Mouse (Mus musculus): Measurements from ENCODE around the gene Yipf4. TPM values are rescaled to one million over a fixed set of nuclear protein-coding genes. Genes with fewer than 3 reads are reported as not detected.
"Not testable (repeated sequence)": the region's sequence is repeated elsewhere in the genome, so short reads cannot be mapped to it uniquely, and the experiment has no call there.

Yipf4 gene
- total RNA-seq (2021): 10 to 100 TPM; 26.3 to 28.4 TPM
- long read RNA-seq, experiment 1, transcript Yipf4-201 (6 exons, 2,133 nt): major isoform, 29 of 34 reads
- long read RNA-seq, experiment 1, partial matches to known transcripts: 4 of 34 reads
- long read RNA-seq, experiment 1, other reads (novel, unspliced or antisense): 1 of 34 reads
- long read RNA-seq, experiment 2, transcript Yipf4-201 (6 exons, 2,133 nt): major isoform, 31 of 32 reads
- long read RNA-seq, experiment 2, partial matches to known transcripts: 0 of 32 reads
- long read RNA-seq, experiment 2, other reads (novel, unspliced or antisense): 1 of 32 reads

DNA sequence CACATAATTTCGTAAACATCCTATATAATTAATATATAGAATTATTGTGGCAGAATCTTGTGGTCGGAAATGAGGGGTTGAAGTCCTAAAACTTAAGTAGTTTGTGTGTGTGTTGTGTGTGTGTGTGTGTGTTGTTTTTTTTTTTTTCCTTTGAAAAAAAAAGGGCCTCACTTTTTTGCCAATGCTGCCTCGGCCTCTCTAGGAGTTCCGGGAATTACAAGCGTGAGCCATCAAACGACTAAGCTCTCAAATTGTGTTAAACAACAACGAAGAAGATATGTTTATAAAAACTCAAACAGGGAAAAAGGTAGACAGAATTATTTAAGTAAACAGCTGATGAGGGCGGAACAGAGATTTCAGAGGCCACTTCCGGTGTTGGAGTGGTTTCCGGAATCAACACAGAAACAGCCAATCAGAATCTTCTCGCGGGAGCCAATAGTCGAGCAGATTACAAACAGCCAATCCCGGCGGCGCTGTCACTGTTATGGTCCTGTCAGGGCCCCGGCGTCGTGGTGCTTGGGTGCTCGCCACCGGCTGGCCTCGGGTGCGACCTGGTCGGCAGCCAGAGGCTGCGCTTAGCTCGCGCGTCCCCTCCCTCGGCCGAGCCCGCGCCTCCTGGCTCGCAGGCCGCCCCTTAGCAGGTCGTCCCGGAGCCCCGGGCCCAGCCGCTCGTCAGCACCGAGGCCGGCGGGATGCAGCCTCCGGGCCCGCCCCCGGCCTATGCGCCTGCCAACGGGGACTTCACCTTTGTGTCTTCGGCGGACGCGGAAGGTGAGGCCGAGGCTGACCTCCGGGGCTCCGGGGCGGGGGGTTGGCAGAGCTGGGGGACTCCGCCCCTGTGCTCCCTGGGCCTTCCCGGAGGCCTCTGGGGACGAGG is at the start of gene Yipf4:
Gene Yipf4, plus strand, starts transcription at position 470 of the 877 bp plus-strand sequence.
- peak; percentile 98 for DNase-seq (ENCODE audit: low spot score)

DNA sequence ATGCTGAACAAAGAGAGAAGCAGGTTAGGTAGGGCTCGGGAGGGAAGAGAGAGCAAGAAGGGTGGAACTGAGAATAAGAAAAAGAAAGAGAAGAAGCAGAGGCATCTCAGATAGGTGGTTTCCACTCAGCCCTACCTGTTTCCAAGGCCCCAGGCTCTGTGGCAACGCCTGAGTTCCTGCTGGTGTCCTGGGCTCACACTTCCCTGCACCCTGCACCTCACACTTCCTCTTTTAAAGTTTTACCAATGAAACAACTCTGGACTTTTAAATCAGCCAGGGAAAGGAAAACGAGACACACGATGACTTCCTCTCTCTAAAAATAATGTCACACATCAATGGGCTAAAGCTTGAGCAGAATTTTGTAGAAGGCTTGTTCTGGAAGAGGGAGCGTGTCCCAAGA is 48.8 kb upstream of the Yipf4 start:
- DNase-seq (ENCODE audit: low spot score): no peak

DNA sequence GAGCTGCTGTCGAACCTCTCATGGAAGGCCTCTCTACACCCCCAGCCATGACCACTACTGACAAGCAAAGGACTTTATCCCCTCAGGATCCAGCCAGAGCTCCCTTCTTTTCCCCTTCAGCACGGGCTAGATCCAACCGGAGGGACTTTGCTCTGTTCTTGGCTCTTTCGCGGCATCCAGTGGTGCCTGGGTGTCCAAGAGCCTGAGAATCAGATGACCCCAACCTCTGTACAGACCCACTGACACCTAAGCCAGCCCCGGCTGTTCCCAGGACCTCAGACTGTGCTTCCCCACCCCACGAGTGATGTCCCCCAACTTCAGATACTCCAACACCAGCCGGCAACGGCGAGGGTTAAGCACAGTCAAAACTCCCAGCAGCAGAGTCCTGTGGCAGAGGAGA is 39.5 kb upstream of the Yipf4 start:
- DNase-seq (ENCODE audit: low spot score): no peak

DNA sequence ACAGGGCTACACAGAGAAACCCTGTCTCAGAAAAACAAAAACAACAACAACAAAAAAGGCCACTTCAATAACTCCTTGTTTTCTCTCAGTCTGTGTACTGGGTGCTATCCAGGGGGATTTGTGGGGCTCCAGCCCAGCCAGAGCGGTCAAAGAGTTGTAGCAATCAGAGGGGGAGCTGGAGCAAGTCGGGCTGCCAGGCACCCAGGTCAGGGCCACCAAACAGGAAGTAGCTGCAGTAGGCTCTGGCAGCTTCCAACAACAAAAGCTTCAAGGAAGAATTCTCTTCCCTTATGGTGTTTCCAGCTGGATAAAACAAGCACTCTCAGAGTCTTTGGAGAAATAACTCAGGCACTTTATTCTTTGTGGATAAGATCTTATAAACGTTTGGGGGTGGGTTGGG is 35.4 kb upstream of the Yipf4 start:
- DNase-seq (ENCODE audit: low spot score): no peak

DNA sequence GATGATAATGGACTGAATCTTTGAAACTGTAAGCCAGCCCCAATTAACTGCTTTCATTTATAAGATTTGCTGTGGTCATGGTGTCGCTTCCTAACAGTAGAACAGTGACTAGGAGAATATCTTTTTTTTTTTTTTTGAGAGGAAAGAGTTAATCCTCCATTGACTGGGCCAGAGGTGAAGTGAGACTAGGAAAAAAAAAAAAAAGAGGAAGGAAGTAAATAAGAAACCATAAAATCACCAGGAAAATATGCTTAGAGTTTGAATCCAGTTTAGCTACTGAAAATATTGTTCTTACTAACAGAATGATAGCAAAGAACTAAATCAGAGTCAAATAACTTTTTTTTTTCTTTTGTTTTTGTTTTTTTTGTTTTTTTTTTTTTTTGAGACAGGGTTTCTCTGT is 34.6 kb upstream of the Yipf4 start:
- DNase-seq (ENCODE audit: low spot score): no peak

DNA sequence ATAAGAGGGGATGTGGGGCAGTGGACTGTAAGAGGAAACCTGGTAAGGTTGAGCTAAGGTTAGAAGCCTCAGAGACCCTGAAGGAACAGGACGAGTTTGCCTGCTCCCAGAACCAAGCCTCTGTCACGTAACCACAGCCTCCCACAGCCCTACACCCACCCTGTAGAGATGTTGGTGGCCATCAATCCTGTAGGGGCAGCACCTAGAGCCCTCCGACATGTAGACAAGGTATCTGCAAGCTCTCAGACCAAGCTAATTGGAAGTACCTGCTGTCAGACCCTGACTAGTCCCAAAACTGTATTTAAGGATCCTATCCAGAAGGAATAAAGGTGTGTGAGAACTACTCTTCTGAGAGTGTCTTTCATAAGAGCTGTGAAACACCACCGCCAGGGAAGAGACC is 33.9 kb upstream of the Yipf4 start:
- no peak for DNase-seq (ENCODE audit: low spot score)

DNA sequence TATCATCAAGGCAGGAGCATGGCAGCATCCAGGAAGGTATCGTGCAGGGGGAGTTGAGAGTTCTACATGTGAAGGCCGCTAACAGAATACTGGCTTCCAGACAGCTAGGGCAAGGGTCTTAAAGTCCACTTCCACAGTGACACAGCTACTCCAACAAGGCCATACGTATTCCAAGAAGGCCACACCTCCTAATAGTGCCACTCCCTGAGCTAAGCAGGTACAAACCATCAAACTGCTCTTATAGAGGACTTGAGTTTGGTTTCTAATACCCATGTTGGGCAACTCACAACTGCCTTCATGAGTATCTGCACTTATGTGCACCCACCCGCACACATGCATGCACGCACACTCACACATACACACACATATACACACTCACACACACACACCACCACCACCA is 32.5 kb upstream of the Yipf4 start:
- DNase-seq (ENCODE audit: low spot score): no peak

DNA sequence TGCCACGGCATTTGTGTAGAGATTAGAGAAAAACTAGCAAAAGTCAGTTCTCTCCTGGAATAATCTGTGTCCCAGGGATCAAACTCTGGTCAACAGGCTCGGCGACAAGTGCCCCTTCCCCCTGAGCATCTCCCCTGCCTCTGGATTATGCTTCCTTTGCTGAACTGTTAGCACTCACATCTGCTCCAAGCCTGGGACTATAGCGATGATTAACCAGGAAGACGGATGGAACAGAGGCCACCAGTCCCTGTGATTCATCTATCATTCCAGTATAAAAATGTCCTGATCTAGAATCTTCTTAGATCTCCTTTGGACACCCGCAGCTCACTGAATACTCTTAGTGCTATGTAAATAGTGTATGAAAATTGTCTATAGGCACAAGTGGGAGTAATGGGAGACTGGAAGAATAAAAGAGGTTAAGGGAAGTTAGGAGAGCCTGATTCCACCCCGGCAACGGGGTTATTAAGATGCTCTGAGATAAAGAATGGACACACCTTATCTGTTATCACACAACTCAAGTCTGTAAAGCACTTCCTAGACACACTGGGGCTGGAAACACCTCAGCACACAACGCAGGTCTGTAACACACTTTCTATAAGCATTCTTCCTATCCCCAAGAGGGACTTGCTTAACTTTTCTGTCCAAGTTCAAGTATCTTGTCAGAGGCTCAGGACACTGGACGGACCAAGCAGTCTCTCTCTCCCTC is 31.2 kb upstream of the Yipf4 start:
- DNase-seq (ENCODE audit: low spot score): no peak

DNA sequence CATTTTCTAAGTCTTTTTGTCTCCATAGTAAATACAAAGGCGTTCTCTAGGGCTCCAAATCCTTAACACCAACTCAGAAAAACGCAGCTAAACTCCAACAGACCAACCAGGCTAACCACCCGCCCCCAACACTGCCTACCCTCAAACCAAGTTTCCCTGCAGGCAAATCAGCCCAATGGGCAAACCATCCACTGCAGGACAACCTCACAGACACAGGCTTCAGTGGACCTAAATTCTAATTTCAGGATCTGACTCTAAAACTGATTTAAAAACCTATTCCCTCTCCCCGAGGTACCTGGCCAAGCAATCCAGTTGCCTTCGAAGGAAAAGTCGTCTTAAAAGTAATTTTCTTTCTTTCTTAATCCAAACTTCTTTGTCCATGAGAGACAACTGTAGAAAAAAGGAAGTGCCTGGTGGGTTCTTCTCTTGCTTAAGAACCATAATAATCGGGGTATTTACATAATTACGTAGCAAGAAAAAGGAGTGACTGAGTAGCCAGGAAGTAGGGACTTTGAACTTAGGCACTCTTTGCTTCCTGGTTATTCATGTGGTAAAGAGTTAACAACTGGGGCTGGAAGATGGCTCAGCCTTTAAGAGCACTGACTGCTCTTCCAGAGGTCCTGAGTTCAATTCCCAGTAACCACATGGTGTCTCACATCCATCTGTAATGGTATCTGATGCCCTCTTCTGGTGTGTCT is 30.4 kb upstream of the Yipf4 start, which contains the start of gene Nlrc4:
Gene Nlrc4, minus strand, starts transcription at position 432 of the 698 bp plus-strand sequence.
- DNase-seq (ENCODE audit: low spot score): no peak

DNA sequence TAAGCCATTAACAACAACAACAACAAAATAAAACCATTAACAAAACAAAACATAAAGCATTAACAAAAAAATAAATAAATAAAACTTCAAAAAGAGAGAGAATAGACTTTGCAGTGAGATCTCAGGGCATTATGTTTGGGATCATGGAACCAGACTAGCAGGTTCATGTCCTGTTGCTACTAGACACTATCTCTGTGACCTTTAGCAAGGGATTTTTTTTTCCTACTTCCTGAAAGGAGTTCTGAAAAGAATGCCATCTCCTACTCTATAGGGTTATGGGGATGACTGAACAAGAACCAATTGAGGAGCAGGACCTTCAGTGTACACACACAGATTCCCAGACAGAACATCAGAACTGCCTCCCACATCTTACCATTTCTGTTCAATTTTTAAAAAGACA is 25.8 kb upstream of the Yipf4 start:
- DNase-seq (ENCODE audit: low spot score): no peak

DNA sequence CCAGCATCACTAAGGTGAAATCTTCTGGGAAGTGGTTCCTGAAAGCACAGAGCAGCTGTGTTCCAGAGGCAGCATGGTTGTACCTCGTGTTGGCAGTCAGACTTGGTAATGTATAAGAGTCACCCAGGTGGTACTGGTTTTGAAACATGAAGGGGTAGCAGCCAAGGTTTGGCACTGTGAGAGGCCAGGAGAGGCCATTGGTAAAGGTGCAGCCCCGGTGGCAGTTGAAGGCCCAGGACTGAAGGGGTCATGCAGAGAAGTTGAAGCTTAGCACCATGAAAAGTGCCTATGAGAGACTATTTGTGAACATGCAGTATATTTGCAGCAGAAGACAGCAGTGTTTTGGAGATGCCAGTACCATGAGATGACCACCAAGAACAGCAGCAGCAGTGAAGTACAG is 21.3 kb upstream of the Yipf4 start:
- DNase-seq (ENCODE audit: low spot score): not testable (repeated sequence)

DNA sequence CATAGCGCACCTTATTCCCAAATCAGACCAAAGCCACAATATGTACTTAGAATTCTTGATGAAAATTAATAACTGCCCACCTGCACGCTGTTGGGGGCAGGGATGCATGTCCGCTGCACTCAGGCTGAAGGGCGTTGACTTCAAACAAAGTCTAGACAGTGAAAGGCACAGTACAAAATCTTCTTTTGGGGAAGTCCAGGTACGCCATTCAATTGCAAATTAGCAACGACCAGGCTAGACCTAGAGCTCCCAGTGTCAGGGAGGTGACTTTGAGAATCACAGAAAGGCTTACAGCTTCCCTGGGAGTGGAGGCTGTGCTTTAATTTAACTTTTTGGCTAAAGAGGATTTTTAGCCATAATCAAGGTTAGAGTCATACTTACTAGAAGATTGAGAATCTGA is 19.2 kb upstream of the Yipf4 start:
- DNase-seq (ENCODE audit: low spot score): not testable (repeated sequence)

DNA sequence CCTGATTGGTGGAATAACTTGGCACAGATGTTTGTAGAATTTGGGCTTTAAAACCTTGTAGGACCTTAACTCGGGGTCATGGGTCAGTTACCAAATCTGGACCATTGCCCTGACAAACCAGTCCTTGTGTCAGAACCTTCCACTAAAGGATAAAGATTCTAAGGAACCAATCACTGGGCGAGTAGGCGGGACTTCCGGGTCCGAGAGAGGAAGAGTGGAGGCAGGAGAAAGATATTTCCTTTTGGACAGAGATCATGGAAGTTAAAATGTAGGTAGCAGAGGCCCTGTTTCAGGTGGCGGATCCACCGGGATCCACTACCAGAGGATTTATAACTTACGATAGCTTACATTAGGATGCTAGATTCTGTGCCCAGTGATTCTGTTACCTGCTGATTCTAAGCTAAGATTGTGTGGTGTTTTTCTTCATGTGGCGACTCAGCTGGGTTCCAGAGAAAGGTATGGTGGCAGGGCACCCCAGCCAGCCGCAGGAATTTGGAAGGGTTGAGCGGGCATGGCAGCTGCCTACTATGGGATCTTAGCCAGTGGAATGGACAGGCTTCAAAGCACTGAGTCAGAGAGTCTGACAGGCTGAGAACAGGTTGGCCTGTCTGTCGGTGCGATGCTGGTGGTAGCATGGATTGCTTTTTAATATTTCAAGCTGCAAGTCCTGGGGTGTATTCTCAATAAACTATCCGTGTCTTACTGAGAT is 8.8 kb upstream of the Yipf4 start:
- DNase-seq (ENCODE audit: low spot score): no peak

DNA sequence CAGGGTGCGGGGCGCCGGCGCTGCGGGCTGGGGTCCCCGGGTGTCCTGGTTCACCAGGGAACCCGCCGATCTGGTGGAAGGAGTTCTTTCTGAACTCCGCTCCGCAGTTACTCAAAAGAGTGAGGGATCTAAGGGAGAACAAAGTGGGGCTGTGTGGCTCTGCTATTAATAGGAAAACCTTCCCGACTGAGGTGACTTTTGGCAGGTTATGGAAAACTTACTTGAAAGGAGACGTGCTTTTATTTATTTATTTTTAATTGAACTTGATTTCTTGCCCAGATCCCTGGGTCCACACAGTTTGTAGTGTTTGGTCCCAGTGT is 568 bp downstream of the Yipf4 start:
- no peak for DNase-seq (ENCODE audit: low spot score)

DNA sequence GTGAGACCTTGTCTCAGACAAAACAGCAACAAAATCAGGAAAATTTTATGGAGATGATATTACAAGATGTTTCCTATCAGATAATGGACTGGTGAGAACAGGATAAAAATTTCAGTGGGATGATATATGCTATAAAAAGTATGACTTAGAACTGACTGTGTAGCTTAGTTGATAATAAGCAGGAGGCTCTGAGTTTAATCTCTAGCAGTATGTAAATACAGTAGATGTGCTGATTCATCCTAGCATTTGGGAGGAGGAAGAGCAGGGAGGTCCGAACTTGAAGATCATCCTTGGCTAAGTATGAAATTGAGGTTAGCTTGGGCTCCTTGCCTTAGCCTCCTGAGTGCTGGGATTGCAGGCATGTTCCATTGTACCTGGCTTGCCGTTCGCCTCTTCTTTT is 2.3 kb downstream of the Yipf4 start:
- DNase-seq (ENCODE audit: low spot score): no peak

DNA sequence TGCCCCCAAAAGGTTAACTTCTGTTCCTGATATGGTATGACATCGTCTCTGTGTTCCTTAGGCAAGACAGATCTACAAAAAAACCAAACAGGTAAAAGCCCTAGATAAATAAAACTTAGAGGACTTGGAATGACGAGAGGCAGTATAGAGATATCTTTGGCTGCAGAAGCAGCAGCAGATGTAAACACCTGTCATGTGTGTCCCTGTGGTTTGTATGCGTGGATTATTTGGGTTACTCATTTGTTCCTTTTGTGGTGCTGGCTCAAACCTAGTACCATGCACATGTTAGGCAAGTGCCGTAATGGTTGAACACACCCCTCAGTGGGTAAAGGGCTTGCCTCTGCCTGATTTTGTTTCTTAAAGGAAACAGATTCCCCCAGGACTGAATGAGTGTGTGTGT is 10.9 kb downstream of the Yipf4 start:
- DNase-seq (ENCODE audit: low spot score): no peak

DNA sequence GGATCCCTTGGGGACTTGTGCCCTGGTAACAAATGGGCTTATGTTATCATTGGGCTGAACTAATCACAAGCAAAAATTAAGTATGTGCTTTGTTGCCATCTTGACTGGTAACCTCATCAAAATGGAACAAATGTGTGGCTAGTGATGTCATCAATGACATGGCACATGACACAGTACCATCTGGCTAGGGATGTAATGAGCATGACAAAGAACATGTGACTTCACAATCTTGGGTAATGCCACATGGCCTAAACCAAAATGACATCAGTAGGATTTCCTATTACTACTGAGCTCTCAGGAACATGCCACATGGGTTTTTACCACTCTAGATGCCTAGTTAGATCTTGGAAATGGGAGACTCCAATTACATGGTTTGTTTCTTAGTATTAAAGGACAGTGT is 11.8 kb downstream of the Yipf4 start:
- DNase-seq (ENCODE audit: low spot score): no peak

DNA sequence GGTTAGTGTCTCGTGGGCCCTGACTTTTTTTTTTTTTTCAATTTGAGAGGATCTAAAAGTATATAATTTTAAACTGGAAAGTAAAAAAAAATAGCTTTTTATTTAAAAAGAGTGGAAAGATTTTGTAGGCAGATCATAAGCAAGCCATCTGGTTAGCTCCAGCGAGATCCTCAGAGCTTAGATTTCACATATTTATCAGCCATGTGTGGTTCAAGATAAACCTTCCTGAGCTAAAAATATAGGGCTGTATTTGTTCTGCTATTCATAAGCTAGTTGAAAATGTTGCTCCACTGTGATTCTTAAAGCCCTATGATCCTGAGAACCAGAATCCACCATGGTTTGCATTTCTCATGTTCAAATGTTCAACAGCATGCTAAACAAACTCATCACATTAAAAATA is 18.6 kb downstream of the Yipf4 start:
- DNase-seq (ENCODE audit: low spot score): no peak

DNA sequence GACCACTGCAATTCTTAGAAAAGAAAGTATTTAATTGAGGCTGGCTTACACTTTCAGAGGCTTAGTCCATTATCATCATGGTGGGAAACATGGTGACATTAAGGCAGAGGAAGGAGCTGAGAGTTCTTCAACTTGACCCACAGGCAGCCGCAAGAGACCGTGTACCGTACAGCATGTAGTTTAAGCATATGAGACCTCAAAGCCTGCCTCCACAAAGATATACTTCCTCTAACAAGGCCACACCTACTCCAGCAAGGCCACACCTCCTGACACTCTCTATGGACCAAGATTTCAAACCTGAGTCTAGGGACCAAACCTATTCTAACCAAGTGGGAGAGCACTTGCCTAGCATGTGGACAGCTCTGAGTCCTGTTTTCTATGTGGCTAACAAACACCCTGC is 19.3 kb downstream of the Yipf4 start:
- no peak for DNase-seq (ENCODE audit: low spot score)

DNA sequence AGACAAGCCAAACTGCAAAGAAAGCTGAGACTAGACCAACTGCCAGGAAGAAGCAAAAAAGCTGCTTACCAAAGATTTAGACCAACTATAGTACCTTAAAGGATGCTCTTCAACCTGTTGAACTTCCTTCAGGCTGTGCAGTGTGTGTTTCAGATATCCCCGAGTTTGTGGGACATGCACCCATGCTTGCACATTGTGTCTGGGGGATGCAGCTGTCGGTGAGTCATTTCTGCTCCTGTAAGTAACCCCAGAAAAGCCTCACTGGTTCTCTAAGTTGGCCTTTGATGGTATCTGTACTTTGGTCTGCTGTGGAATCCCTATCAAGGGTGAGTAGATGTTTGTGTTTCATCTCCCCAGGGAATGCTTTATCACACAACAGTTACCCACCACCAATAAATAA is 23.0 kb downstream of the Yipf4 start:
- no peak for DNase-seq (ENCODE audit: low spot score)
